Mouse (Mus musculus) heart, adult 11 months (tissue): ENCODE data around the gene Gmpr.

ENCODE experiments used
- DNase-seq: peaks from one replicate; pipeline ENCODE4 v3.0.0; 2022

The Gmpr gene

DNA sequence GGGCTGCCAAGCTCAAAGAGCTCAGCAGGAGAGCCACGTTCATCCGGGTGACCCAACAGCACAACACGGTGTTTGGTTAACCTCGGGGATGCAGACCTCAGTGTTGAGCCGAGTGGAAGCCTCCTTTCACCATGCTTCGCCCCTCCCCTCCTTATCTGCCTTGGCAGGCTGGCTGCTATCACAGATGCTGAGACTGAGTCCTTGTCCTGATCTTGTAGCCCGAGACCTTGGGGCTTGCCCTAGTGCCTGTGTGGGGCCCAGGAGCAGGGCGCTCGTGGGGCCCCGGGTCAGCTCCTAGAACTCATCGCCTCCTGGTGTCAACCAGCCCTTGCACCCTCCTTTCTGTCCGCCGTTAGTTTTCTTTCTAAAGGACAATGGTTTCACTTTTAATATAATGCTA is 38.7 kb downstream of the Gmpr start:
- no peak for DNase-seq

DNA sequence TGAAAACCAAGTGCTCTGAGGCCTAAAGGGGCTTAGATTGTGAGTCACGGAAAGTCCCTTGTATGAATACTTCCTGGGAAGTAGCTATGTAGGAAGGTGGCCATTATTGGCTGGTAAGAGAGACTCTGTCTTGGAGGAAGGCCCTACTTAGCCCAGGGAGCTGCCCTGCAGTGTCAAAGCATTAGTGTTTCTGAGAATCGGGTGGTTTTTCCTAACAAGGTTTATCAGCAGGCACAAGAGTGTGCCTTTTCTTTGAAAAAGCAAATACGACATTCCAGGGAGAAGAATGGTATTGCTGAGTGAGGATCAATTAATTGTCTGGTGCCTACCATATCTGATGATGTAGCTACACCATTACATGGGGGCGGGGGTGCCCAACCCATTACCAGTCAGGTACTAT is 39.7 kb downstream of the Gmpr start:
- no peak for DNase-seq

DNA sequence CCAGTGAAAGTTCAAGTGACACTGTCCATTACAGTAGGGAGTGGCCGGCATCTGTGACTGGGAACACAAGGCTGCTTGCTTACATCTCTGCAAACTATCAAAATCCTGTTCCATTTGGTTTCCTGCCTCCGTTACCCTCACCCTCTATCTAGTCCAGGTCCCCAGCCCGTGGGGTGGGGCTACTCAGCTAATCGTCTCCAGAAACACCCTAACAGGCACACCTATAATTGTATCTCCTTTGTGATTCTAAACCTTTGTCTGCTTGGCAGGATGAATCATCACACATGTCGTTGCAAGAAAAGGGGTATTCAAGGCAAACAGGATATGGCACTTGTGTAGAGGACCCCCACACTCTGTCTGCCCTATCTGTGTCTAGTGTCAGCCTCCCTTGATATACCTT is 40.3 kb downstream of the Gmpr start:
- DNase-seq = no peak

DNA sequence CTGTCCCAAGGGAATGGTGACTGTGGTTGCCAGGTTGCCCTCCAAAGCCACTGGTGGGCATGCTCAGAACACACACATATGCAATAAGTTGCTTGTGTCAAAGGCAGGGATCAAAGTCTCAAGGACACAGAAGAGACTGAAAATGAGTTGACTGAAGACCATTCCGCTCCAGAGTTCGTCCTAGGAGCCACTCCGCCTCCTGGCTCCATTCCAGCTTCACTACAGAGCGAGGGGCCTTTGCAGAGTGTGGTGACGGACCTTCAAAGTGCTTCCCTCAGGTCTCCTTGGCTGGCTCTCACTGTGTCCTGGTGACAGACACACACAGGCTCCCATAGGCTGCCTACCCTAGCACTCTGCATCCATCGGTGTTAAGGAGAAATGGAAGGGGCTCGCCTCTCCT is 46.4 kb downstream of the Gmpr start:
- no peak for DNase-seq

DNA sequence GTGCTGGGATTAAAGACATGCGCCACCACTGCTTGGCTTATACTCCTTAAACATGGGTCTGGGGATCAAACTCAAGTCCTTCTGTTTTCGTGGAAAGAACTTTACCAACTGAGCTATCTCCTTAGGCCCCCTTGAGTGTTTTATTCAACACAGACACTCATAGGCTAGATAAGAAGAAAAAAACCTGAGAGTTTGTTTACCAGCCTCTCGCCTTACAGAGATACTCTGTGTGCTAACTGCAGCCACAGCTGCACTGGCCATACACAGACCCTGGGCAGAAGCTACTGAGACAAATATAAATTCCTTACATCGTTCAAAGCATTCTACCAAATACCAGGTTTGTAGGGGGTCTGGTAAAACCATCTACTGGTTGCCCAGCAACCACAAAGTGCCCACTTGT is 51.1 kb downstream of the Gmpr start:
- DNase-seq = no peak

DNA sequence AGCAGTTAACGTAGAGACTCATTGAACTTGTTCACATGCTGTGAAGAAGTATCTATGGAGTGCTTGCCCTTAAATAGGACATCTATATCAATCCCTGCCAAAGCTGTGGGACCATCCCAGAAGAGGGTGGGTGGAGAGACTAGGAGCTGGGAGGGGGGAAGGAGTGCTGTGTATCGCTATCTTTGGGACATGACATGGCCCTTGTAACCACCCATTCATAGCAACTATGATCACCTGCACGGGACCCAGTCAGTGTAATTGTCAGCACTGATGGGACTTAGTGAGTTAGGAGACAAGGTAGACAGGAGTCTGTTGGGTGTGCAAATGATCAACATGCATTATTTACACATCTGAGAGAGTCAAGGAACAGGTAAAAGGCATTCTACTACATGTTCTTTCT is 52.0 kb downstream of the Gmpr start:
- peak; percentile 55 for DNase-seq

DNA sequence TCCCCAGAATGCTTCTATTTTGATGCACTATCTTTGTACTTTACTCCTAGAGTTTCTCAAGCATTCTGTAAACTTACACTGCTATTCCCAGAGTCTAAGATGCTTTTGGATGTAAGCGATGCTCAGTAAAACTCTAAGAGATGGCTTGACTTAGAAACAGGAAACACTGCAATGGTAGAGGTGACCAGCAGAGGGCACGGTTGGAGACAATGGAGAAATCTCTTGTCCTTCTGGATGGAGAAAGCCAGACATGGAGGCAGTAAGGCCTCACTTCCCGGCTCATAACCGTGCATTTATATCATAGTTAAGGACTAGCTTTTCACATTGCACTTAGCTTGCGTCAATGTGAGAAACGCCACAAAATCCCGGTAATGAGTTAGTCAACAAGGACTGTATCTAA is 53.3 kb downstream of the Gmpr start:
- no peak for DNase-seq

DNA sequence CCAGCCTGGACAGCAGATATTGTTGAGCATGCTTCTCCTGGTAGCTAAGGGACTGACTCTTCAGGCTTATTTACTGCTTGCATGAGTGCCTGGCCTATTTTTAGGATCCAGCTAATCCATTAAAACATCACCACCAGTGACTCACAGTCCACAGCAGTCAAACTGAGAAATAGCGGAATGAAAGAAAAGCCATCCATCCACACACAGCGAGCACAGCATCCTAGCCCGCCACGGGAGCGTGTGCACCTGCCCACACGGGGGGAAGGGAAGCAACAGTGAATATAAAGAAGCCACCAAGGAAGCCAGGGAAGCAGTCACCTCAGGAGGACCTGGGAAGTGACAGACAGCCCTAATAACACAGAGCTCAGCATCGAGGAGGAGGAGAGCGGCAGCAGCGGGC is 54.8 kb downstream of the Gmpr start:
- peak; percentile 80 for DNase-seq

DNA sequence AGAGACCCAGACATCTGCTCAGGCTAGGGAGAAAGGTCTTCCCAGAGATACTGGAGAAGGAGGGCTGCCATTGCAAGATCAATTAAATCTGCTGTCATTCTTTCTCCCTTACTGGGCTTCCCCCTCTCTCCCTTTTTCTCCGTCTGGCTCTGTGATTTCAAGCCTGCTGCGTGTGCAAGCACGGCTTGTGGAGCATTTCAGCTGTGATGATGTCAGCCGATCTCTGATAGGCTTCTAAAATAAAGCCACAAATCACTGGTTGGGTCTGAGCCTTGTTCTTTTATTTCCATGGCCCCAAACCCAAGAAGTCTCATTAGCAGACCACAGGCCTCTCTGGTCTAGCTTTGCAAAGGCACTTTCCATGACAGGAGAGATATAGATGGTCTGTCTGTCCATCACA is 57.7 kb downstream of the Gmpr start:
- DNase-seq = peak; percentile 78

DNA sequence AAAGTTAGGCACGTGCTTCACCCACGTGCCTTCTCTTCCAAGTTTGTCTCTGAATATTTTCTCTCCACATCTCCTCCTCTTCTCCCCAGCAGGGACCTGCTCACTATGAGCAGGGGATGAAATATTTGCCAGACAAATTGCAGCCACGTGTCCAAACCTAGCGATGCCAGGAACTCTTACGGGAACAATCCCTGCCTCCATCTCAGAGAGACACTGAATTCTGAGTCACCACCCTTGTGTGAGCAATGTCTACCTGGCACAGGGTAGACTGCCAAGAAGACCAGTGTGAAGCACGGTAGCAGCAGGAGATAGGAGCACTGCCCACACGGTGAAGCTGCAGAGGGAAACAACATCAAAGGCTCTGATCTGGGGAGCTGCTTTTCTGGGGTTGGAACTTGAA is 62.7 kb downstream of the Gmpr start:
- DNase-seq = peak; percentile 90

DNA sequence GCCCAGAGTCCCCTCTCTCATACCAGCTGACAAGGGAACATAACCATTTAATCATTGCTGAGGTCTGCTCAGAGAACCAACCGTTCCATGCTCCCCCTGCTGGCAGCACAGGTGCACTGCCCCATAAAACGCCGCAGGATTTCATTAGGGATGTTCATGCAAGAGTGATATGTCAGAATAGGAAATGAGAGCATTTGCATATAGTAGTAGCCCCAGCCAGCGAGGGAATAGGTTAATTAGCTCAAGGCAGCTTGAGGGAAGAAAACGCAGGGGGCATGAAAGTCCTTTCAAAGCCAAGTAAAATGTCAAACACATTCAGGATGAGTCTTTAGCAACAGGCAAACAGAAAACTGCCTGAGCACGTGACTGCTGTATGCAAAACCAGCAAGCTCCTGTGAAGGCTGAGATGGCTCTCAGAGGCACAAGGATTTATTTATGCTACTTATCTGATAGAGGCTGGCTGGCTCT is 64.6 kb downstream of the Gmpr start:
- DNase-seq = peak; percentile 95

DNA sequence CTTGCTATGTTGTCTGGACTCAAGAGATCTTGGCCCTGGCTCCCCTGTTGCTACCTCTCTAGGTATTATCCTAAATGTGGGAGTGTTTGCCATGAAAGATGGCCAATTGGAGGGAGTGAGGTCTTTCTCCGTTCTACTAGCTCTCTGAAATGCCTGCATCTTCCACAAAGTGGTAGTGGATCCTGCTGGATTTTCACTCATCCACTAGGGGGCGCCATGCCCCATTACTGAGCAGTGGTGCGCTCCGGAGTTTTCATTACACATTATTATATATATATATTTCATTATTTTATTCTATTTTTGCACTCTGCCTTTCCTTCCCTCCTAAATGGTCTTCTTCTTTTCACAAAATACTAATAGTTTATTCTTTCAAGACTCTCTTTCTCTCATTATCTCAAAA is 65.5 kb downstream of the Gmpr start:
- no peak for DNase-seq

DNA sequence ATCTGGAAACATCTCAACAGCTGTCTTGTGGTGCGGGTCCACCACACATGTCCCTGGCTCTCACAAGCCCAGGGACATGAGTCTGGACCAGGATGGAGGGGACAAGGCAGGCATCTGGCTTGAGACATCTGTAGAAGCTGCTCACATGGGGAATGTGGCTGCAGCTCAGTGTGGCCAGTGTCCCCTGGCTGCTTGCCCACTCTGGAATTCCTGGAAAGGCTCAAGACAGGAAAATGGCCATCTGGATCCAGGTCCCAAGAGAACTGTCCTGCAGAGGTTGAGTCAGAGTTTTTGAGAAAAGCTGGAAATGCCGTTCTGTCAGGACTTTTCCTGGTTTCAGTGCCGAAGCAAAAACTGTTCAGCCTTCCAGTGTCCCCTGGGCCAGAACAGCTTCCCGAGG is 68.9 kb downstream of the Gmpr start:
- peak; percentile 99 for DNase-seq

DNA sequence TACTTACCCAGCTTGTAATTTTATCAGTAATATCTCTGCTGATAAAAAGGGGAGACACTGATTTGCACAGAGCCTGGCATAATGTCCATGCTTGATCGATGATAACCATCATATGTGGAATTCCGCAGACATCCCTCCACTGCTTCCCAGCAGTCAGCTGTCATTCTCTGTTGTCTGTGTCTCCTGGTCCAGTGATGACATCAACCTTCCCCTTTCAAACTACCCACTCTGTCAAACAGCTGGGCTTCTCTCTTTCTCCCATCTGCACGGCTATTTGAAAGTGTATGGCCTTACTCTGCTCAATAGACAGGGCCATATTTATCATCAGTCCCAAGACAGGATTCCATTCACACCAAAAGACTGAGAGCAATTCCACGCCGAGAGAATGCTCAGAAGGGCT is 70.1 kb downstream of the Gmpr start:
- DNase-seq = peak; percentile 83

DNA sequence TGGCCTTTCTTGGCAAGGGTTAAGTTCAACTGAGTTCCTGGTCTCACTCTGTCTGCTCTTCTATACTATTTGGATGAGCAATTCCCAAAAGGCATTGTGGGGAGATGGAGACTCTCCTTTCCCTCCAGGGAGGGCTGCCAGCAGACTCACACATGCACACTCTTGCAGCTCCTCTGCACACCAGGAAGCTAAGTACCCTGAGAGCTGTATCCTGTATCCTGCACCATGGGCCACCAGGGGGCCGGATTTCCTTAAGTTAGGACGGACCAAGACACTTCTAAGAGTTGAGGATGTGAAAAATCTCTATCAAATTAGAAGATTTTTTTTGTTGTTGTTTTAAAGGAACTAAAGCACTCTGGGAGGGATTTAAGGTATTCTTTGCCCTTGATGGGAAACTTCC is 70.5 kb downstream of the Gmpr start:
- DNase-seq = peak; percentile 94

DNA sequence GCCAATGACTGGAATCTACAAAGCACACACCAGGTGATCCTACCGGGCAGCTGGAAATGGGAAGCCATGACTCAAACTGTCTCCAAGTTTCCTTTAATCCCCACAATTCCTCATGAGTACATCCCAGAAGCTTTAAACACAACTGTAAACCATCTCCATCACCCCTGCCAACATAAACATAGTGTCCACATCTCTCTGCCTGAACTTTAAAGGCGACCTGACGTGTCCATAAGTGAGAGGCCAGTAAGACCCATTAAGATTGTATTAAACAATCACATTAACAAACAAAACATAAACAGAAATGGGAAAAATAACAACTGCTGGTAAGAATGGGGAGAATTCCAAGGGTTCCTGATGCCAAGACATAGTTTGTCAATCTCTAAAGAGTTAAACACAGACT is 72.5 kb downstream of the Gmpr start:
- DNase-seq = no peak

DNA sequence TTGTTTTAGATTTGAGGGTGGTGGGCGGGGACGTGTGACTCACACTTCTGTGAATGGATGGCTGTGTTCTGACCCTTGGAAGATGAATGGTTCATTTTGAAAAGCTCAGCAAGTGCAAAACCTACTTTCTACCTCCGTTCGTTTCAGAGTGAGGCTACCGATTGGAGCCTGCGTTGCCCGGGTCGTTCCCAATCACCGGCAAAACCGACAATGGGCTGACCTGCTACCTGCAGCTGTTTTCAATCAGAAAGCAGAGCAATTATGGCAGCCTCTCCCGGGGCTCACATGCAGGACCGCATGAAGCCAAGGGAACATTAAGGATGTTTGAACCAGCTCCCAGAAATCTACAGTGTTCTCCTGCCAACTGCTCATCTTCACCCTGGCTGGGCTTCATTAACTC is 75.0 kb downstream of the Gmpr start:
- DNase-seq = peak; percentile 81

DNA sequence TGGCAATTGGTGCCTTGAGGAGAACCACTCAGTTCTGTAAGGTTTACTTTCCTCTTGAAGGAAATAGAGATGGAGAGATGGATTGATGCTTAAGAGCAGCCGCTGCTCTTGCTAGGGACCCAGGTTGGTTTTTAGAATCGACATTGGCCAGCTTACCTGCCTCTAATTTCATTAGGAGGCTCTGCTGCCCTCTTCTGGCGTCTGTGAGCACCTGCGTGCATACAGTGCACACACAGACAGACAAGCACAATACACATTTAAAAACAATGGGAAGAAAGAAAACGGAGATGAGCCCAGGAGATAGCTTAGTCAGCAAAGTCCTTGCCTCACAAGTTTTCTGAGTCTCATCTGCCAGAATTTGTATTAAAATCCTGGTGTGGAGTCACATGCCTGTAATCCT is 75.8 kb downstream of the Gmpr start:
- DNase-seq = peak; percentile 55

DNA sequence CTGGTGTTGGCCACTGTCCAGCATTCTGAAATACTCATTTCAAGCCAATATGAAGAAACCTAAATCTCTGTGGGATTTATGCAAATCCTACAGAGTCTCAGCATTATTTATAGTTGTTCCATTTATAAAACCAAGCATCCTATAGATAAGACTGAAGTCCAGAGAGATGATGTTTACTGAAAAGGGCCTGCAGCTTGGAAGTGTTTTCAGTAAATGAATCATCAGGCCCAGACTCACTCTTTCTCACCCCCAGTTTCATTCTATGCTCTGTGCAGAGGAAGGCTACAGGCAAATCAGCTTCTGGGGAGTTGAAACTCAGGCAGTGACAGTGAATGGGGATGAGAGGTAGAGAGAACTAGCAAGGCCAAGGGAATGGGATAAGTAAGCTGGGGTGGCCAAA is 83.7 kb downstream of the Gmpr start:
- DNase-seq = no peak

DNA sequence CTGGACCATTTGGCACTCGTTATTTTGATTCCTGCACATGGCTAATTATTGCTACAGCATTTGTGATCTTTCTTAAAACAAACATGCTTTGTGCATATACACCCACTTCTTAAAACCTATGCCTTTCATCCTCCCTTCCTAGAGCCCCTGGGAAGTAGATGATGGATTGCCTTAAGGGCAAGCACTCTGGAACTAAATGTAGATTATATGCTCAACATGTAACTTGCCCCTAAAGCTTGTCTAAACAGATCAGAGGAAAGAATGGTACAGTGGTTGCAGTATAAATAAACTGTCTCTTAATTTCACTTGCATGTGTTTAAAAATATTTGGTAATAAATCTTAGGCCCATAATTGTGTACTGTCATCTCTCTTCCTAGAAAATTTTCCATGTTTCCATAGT is 86.7 kb downstream of the Gmpr start:
- no peak for DNase-seq

DNA sequence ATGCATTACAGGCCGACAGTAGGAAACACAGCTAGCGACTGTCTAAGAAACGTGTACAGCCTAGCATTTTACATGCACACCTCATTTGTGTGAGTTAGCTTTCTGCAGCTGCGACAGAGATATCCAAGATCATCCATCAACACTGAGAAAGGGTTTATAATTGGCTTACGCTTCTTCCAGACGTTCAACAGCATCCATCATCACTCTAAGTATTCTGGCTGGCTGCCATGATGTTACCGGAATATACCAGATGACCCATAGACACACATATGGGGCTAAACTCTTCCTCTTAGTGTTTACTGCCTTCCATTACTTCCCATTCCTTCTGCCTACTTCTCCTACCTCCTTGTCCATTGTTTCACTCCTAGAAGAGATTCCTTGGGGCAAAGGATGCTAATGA is 88.2 kb downstream of the Gmpr start:
- DNase-seq = no peak

DNA sequence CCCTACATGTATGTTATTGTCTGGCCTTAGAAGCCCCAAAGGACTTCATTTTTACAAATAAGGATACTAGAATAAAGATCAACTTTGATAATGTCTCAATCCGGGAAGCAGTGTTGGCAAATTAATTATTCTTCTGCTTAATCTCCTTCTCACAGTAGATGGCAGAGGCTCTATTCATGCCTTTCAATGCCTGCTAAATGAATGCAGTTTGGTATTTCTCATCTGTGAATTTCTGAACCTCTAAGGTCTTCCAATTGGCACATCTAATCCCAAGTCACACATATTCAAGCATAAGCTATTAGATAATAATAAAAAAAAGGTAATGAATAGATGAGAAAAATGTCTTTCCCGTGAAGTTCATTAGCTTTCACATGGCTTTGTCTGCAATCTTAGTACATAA is 92.6 kb downstream of the Gmpr start:
- no peak for DNase-seq

DNA sequence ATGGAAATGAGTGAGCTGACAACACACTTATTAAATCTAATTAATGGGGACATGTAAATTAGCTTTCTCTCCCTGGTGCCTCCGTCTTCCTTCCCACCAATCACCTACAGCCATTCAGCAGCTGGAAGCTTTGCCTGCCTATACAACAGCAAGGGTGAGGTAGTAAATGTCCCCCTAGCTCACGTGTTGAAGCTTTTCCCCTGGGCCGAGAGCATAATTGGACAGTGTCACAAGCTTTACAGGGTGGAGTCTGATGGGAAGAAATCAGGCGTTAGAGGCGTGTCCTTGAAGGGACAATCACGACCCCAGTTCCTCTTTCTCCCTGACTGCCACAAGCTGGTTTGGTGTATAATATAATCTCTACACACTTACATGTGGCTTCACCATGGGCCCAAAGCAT is 93.2 kb downstream of the Gmpr start:
- DNase-seq = no peak
